Mouse (Mus musculus): Measurements from ENCODE around the gene Nptxr. TPM values are rescaled to one million over a fixed set of nuclear protein-coding genes. Genes with fewer than 3 reads are reported as not detected.
"Not testable (repeated sequence)": the region's sequence is repeated elsewhere in the genome, so short reads cannot be mapped to it uniquely, and the experiment has no call there.

Gene Nptxr
- total RNA-seq, 2 experiments from 2014 or later, result 691 to 759 TPM

DNA sequence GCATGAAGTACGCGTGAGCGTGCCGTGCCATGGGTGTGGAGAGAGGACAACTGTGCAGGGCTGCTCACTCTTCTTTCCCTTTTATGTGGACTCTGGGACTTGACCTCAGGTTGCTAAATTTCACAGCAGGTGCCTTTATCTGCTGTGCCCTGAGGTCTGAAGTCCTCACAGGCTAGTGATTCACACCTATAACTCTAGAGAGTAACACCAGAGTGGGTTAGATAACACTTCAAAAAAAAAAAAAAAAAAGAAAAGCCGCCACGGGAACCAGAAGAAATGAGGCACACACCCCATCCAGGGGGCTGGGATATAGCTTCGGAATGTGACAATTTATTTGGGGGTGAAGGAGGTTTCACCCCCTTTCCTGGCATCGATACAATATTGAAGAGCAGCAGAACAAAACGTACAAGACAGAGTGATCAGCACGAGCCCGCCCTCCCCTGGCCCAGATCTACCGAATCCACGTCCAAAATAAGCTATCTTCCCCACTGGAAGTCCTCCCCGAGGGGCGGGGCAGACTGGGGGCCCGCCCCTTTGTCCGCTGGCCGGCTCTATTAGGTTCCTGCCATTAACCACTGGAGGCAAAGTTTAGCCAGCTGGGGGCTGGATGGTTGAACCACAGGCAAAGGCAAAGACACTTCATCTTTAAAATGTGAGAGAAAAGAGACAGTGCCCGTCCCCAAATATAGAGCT lies 19.2 kb upstream of the Nptxr start:
- no peak for DNase-seq (ENCODE audit: low spot score in 2 of 2)

GRCm38 (mm10) chr15:79822265-79823199 lies 18.0 kb upstream of the Nptxr start:
- no peak for DNase-seq (ENCODE audit: low spot score in 2 of 2)

DNA sequence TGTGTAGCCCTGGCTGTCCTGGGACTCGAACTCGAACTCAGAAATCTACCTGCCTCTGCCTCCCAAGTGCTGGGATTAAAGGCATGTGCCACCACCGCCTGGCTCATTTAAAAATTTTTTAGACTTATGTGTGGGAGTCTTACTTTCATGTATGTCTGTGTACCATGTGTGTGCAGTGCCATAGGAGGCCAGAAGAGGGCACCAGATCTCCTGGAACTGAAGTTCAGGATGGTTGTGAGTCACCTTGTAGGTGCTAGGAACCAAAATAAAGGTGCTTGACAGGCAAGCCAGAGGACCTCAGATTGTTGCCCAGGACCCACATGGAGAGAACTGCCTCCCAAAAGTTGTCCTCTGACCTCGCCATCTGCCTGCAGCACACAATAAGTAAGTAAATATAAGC lies 13.8 kb upstream of the Nptxr start:
- no peak for DNase-seq (ENCODE audit: low spot score in 2 of 2)

- no peak for DNase-seq (ENCODE audit: low spot score in 2 of 2)
Measured at GRCm38 (mm10) chr15:79813666-79814258, 9.2 kb upstream of the Nptxr start.

- not testable (repeated sequence) for DNase-seq (ENCODE audit: low spot score in 2 of 2)
Measured at GRCm38 (mm10) chr15:79812840-79813239, 8.3 kb upstream of the Nptxr start.

GRCm38 (mm10) chr15:79810997-79811396 lies 6.4 kb upstream of the Nptxr start:
- DNase-seq (ENCODE audit: low spot score in 2 of 2), result no peak

DNA sequence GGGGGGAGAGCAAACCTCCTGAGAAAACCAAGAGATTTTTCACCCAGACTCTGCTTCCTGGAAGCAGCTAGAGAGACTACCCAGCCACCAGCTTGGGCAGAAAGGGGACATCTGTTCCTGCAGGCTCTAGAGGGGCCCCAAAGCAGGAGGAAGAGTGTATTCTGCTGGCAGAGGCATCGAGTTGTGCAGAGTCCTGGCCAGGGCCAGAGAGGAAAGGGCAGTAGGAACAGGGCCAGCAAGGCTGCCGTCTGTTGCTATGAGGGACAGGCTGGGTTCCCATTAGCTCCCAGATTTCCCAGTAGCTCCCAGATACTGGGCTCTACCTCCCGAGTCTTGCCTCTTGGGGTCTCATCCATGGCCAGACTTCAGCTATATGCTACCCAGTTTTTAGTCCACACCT lies 5.5 kb upstream of the Nptxr start:
- no peak for DNase-seq (ENCODE audit: low spot score in 2 of 2)

DNA sequence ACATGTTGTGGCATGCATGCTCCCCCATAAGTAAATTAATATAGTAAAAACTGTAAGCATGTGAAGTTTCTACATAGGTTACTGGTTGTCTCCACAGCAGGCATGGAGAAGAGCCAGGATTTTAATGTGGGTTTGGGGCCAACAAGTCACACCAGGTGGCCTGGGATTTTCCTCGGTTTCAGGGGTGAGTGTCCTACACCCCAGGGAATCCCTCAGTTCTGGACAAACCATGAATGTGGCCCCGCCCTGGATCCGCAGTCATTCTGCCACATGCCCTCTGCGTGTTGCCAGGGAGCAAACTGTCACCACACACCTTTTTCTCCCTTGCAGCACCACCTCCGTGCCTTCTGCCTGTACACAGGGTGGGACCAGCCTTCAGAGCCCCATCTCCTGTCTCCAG lies 4.1 kb upstream of the Nptxr start:
- DNase-seq (ENCODE audit: low spot score in 2 of 2), result no peak

DNA sequence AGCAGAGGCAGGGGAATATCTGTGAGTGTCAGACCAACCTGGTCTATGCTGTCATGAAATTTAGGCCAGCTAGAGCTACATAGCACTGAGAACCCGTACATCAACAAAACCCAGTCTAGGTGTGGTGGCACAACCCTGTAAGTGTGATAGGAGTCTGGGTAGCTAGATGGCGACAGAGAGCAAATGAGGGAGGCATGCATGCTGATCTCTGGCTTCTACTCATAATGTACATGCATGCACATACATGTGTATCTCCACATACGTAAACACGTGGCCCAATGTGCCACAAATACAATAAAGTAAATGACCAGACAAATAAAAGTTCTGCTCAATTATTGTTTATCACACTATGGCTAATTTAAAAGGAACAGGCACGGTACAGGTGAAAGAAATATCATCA lies 3.5 kb upstream of the Nptxr start:
- peak; percentile 67 to 73 for DNase-seq (ENCODE audit: low spot score in 2 of 2)

DNA sequence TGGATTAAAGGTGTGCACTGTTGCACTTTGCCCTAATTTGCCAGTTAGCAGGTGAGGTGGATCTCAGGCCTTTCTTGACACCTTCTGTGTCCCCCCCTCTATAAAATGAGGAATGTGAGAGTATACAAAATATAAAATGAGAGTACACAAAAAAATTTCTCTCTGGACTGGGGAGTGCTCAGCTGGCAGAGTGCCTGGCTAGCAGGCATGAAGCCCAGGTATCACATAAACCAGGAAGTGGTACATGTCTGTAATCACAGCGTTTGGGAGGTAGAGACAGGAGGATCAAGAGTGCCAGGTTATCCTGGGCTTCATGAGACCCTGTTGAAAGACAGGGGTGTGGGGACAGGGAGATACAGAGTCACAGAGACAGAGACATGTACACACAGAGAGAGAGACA lies 2.5 kb upstream of the Nptxr start:
- DNase-seq (ENCODE audit: low spot score in 2 of 2), result no peak

- DNase-seq (ENCODE audit: low spot score in 2 of 2), result peak in 1 of 2 experiments; percentile 11
Measured at GRCm38 (mm10) chr15:79805246-79805645, 680 bp upstream of the Nptxr start.

GRCm38 (mm10) chr15:79803533-79804351 lies 824 bp downstream of the Nptxr start:
- DNase-seq (ENCODE audit: low spot score in 2 of 2), result peak in 1 of 2 experiments; percentile 36

DNA sequence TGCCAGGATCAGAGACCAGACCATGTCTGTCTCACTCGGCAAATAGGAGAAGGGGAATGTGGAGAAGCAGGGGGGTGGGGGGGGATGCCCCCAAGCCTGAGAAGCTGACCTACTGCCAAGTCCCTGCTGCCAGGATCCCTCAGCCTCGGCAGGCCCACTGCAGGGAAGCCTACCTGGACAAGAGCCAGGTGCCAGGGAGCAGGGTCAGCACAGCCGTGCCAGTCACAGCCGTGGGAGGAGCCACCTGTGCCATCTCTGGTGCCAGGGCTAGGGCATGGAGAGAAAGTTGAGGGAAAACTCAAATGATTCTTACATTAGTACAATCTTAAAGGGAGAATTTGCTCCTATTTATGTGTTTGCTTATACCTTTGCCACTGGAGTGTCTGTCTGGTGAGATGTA lies 2.3 kb downstream of the Nptxr start:
- DNase-seq (ENCODE audit: low spot score in 2 of 2), result no peak

DNA sequence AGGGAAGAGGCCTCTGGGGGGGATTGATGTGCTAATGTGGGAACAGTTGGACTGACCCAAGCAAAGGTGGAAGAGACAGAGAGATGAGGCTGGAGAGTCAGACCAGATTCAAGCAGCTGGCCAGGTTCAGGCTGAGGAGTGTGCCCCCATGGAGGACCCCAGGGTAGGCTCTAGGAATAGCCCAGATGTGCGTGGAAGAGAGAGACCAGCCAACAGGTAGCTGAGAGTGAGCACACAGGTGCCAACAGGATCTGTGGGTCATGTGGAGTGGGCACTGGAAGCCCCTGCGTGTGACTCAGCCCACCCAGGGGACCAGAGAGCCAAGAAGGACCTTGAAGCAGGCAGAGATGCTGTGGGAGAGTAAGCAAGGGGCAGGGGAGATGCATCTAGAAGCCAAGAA lies 2.9 kb downstream of the Nptxr start:
- no peak for DNase-seq (ENCODE audit: low spot score in 2 of 2)

DNA sequence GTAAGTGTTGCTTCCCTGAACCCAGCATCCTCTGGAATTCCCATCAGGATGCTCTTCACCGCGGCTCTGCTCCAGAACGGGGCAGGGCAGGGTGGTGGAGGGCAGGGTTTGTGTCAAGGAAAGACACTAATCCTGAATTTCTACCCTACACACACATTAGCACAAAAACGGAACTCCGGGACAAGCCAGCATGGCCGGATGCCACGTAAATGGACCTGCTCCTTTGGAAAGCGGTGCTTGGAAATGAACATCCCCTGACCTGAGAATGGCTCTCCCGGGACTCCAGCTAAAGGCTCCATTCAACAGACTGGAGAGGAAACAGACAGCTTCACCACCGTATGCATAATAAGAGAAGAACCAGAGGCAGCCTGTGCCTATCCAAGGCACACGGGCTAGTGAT lies 3.9 kb downstream of the Nptxr start:
- DNase-seq (ENCODE audit: low spot score in 2 of 2), result no peak

DNA sequence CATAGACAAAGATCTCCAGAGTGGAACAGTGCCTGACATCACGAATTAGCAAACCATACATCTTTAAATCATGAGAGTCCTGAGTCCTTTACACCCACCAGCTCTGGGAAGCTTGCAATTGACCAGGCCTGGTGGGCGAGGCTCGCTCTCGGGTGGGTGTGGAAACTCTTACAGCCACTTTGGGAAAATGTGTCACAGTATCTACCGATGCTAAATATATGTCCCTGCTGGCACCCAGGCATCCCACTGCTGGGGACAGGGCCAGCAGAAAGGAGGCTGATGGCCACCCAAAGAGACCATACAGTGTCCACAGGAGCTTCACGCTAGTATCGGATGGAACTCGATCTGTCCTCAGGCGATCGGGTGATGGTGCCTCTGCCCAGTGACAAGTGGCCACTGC lies 6.0 kb downstream of the Nptxr start:
- DNase-seq (ENCODE audit: low spot score in 2 of 2), result peak; percentile 60 to 80

DNA sequence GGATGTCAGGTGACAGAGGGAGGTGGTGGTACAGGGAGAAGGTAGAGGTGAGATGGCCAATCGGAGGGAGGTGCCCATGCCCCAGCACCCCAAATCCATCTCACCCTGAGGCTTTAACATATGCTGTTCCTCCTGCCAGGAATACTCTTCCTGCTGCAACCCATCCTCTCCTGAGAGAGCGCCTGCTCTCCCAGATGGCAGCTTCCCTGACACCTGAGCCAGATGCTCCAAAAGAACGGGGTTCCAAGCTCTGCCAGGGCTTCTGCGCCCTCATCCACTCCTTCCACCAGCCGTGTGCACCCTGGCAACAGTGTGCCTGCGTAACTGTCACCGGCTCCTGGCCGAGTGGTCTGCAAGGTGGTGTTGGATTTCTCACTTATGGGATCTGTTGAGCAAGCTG lies 6.9 kb downstream of the Nptxr start:
- no peak for DNase-seq (ENCODE audit: low spot score in 2 of 2)

GRCm38 (mm10) chr15:79797096-79797495 lies 7.5 kb downstream of the Nptxr start:
- DNase-seq (ENCODE audit: low spot score in 2 of 2), result no peak

GRCm38 (mm10) chr15:79796256-79796655 lies 8.3 kb downstream of the Nptxr start:
- DNase-seq (ENCODE audit: low spot score in 2 of 2), result peak; percentile 78 to 85

DNA sequence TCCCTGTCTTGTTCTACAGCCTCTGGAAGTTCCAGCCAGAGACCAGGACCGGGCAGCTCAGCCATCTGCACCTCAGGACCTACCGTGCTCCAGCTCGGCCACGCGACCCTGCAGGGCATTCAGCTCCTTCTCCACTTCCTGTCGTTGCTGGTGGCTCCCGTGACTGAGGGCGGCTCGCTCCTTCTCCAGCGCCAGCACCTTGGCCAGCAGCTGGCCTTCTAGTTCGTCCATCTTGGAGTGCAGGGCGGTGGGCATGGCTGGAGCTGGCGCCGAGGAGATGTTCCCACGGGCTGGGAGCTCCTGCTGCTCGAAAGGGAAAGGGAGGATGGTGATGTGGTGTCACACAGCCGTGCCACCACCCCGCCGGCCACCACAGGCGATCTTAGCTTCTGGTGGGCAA lies 10.4 kb downstream of the Nptxr start:
- peak in 1 of 2 experiments; percentile 8 for DNase-seq (ENCODE audit: low spot score in 2 of 2)

DNA sequence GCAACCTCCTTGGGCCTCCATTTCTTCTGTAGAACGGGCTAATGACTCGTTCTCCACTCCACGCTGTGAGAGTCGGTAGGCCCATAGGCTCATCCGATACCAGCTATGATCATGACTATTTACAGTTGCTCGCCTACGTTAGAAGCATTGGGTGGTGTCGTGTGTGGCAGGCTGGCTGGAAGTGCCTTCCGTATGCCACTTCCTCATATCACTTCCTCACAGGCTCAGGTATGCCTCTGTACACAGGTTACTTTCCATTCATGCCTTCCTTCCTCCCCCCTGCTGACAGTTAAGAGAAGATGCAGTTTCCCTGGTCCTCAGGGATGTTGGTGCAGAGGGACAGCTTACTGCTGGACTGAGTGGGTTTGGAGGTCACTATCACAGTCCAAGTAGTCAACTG lies 11.5 kb downstream of the Nptxr start:
- no peak for DNase-seq (ENCODE audit: low spot score in 2 of 2)
